Mouse (Mus musculus) kidney, embryonic 16.5 days (tissue): Measurements from ENCODE around the gene Tmc1. TPM values are rescaled to one million over a fixed set of nuclear protein-coding genes. Genes with fewer than 3 reads are reported as not detected.

Experiments used
- ATAC-seq: fragments of 200-750 bp; cut with Nextera tagmentation; 2 replicates; pipeline ENCODE4 v1.8.0; 2017; ENCODE audit warnings: moderate TSS enrichment; ENCODE audit not compliant: low FRiP score, low TSS enrichment
- H3K27ac ChIP-seq: fragments of 300-500 bp; sonication (generic); 2 replicates; pipeline ENCODE4 v1.5.1; 2014; ENCODE audit warnings: low read length
- H3K27me3 ChIP-seq: fragments of 300-500 bp; sonication (generic); 2 replicates; pipeline ENCODE4 v1.6.1; 2014; ENCODE audit warnings: low read length, control low read depth, mixed read lengths; ENCODE audit not compliant: insufficient read depth
- H3K36me3 ChIP-seq: fragments of 300-500 bp; sonication (generic); 2 replicates; pipeline ENCODE4 v1.6.1; 2014; ENCODE audit warnings: low read length, control low read depth, mixed read lengths; ENCODE audit not compliant: insufficient read depth
- H3K4me1 ChIP-seq: fragments of 300-500 bp; sonication (generic); 2 replicates; pipeline ENCODE4 v1.6.1; 2014; ENCODE audit warnings: low read length, control low read depth, mixed read lengths; ENCODE audit not compliant: insufficient read depth
- H3K4me2 ChIP-seq: fragments of 300-500 bp; sonication (generic); replicated peaks from 2 replicates; pipeline ENCODE4 v1.6.1; 2014; ENCODE audit warnings: low read depth, low read length
- H3K4me3 ChIP-seq: fragments of 300-500 bp; sonication (generic); 2 replicates; pipeline ENCODE4 v1.5.1; 2014; ENCODE audit warnings: mild to moderate bottlenecking, low read length
- H3K9ac ChIP-seq: fragments of 300-500 bp; sonication (generic); replicated peaks from 2 replicates; pipeline ENCODE4 v1.6.1; 2014; ENCODE audit warnings: low read length
- H3K9me3 ChIP-seq: fragments of 300-500 bp; sonication (generic); 2 replicates; pipeline ENCODE4 v1.6.1; 2016; ENCODE audit warnings: low read length, control low read depth
- WGBS: fragments of 180-500 bp; shearing (Covaris S2); extraction: QIAGEN DNeasy Blood & Tissue Kit; methylation state at CpG from one replicate; pipeline ENCODE4 v1.1.7; 2014; 5-methylcytosine and 5-hydroxymethylcytosine counted together
- polyA plus RNA-seq: library from polyadenylated mRNA; unstranded; fragments of >200 nt; fragmentation: Nextera tagmentation; extraction: Ambion mirVana; gene quantifications from 2 replicates; pipeline ENCODE4 v1.2.1, GENCODE M21; 2015

Gene Tmc1
- polyA plus RNA-seq, 1 experiment from 2014 or later: 0.06 TPM

DNA sequence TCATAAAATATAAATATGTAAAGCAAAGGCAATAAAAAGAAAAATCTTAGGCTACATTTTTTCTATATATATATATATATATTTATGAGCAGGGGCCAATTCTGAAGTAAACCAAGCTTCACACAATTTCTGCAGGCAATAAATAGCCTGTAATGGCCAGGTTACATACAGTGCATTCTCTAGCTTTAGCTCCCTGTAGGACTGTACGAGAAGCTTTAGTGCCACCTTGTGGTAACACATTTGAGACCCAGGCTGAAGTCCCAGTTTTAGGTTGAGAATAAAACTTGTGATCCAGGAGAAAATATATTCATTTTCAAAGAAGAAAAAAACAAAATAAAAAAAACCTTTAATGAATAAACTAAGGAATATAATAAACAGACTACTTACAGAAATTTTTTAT is 189.8 kb downstream of the Tmc1 start:
- ATAC-seq: peak; percentile 80; the same call in 1 of the 2 replicates
- Histone ChIP-seq H3K27me3 (no peaks in the 10 kb centered on the region), H3K4me1 (no peaks in the 10 kb centered on the region), H3K9ac (no peak overlapping the region), H3K27ac (no peak overlapping the region), H3K4me2 (no peak overlapping the region), H3K4me3 (no peak overlapping the region), H3K36me3 (no peaks in the 10 kb centered on the region), H3K9me3 (no peaks in the 10 kb centered on the region)
- 19% methylated on average over 1 of the region's 1 CpGs for WGBS

GRCm38 (mm10) chr19:20761675-20762426 is 192.2 kb downstream of the Tmc1 start:
- ATAC-seq: no peak
- H3K9ac ChIP-seq: no peak overlapping the region
- H3K27me3 ChIP-seq: no peaks in the 10 kb centered on the region
- no peaks in the 10 kb centered on the region for H3K36me3 ChIP-seq
- H3K4me1 ChIP-seq: no peaks in the 10 kb centered on the region
- H3K9me3 ChIP-seq: no peaks in the 10 kb centered on the region
- no peak overlapping the region for H3K27ac ChIP-seq
- H3K4me3 ChIP-seq: no peak overlapping the region
- no peak overlapping the region for H3K4me2 ChIP-seq
- WGBS: 66% methylated on average over 4 of the region's 4 CpGs

DNA sequence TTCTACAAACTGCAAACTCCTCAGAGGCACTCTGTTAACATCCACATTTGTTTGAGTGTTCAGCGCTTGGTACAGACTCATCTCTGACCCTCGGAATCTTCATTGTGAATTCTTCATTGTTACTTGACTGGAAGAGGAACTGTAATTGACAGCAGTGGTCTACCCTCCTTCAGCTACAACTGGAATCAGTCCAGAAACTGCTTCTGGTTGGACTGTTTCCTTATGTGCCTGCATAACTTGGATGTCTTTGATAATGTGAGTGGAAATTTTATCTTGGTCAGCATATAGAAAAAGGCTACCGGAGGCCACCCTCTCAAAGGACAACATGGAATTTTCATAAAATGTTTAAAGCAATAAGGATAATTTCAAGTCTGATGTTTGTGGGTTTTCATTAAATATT is 192.9 kb downstream of the Tmc1 start:
- no peak overlapping the region for H3K9ac ChIP-seq
- 81% methylated on average over 3 of the region's 3 CpGs for WGBS
- no peak overlapping the region for H3K27ac ChIP-seq
- H3K4me3 ChIP-seq: no peak overlapping the region
- H3K4me2 ChIP-seq: no peak overlapping the region
- no peaks in the 10 kb centered on the region for H3K27me3 ChIP-seq
- H3K4me1 ChIP-seq: no peaks in the 10 kb centered on the region
- H3K9me3 ChIP-seq: no peaks in the 10 kb centered on the region
- ATAC-seq: no peak
- H3K36me3 ChIP-seq: no peaks in the 10 kb centered on the region

- no peak overlapping the region for H3K4me3 ChIP-seq
- no peak overlapping the region for H3K4me2 ChIP-seq
- H3K9ac ChIP-seq: no peak overlapping the region
- H3K4me1 ChIP-seq: no peaks in the 10 kb centered on the region
- H3K27ac ChIP-seq: no peak overlapping the region
- H3K27me3 ChIP-seq: no peaks in the 10 kb centered on the region
- 64% methylated on average over 1 of the region's 1 CpGs for WGBS
- no peaks in the 10 kb centered on the region for H3K36me3 ChIP-seq
- no peak for ATAC-seq
- H3K9me3 ChIP-seq: no peaks in the 10 kb centered on the region
Observed at GRCm38 (mm10) chr19:20744630-20745029, 209.4 kb downstream of the Tmc1 start.

Other genes with a start within 250 kb of the Tmc1 start
- gene Aldh1a7, start 226.6 kb downstream of the Tmc1 start, polyA plus RNA-seq: 5.9 and 7.7 TPM in 2 replicates